Mouse (Mus musculus) kidney, postnatal 36 days (tissue): ENCODE results near the gene Inafm2.
A peak's percentile ranks its signal among the peaks of the same experiment; 100 is the strongest.

Experiments used
- DNase-seq, 2 experiments: peaks; one replicate each; pipeline ENCODE4 v3.0.0; 2021 to 2022; ENCODE audit warnings: mixed read lengths in 2 of 2

Gene Inafm2

DNA sequence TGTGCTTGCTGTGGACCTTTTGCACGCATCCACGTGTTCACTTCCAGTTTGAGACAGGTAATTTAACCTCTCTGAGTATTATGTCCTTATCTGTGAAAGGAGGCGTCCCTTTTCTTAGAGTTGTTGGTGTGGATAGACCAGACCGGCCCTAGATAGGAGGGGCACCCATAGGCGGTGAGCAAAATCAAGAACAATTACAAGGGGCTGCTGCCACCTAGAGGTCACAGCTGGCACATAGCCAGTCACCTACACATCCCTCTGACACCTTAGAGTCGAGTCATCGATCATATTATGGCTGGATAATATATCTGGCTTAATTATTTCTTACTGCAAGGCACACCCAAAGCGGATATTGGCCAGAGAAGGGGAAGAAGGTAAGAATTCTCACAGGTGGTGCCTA is 14.3 kb downstream of the Inafm2 start:
- peak; percentile 73 to 80 for DNase-seq

DNA sequence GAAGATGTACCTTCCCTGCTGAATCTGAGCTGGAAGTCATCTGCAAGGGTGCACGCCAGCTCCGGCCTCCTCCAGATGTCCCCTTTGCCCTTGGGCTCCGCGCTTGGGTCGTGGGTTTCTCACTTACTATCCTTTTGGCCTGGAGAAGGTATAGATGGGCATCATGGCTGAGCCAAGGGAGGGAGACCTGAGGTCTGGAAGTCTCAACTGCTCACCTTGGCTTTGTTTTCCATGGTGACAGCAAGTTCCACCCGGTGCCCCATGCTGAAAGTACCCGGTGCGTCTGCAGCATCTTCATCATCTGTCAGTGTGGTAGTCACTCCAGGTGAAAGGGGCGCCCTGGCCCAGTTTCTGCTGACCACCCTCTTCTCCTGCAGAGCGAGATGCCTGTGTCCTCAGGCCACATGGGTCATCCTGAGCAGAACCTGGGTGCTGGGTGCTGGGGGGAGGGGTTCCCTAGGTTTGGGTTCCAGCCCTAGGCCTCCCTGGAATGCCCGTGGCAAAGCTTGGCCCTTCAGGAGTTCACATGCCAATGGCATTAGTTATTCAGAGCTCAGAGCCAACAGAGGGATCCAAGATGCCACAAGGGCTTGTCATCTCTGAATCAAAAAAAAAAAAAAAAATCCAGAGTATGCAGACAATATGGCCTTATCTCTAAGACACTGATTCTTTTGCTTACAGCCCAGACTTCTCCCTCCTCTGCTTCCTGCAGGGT is 14.9 kb downstream of the Inafm2 start:
- DNase-seq = no peak

GRCm38 (mm10) chr2:118761358-118761757 is 15.8 kb downstream of the Inafm2 start:
- DNase-seq = no peak

DNA sequence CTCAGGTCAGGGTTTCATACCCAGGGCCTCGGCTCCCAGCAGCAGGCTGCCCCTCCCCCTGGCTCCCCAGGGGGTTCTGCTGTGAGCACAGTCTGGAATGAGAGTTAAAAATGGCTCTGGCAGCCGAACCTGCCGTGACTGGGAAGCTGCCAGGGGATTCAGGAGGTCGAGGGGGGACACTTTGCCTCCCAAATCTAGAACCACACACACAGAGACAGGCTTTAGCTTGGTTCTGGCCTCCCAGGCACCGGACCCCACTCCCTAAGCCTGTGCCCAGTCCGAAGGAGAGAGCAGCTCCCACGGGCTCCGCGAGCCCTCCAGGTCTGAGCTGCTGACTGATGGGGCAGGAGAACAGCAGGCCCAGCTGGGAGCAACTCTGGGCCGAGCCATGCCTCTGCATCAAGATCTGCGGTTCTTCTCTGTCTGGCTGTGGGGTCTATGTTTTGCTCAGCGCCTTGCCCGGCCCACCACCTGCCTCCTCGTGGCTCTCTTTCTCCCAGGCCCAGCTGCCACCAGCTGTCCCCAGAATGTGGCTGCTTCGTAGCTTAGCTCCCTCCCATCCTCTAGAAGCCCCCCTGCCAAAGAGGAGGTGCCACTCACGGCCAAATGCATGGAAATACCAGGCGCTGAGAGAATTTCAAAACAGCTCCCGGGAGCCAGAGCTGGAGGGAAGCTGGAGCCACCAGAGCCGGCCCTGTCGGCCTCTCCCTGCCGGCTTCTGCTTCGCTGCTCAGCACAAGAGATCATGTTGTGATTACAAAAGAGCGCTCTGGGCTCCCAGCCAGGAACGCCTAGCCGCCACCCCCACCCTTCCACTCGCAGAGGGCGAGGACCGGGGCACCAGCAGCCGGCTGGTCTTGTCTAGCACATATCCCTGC is 16.6 kb downstream of the Inafm2 start, which contains the start of gene Ccdc9b:
Gene Ccdc9b (minus strand): TSS at position 756 of the 878 bp plus-strand sequence.
- peak; percentile 96 to 97 for DNase-seq

DNA sequence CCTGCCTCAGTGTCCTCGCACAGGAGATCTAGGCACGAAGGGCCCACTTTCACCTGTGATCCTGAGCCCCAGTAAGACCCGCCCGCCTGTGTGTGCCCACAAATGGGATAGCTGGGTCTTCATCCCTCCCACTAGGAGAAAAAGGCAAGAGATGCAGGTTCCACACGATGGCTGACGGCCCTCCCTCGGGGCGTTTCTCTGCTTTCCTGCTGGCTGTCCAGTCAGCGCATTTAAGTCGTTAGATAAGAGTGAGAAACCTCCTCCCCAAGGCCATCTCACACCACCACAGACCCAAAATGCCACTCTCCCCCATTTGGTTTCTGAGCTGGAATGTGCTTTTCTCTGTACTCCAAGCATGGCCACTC is 17.2 kb downstream of the Inafm2 start:
- DNase-seq = no peak

- DNase-seq = peak; percentile 53 to 77
Measured at GRCm38 (mm10) chr2:118763469-118763868, 17.9 kb downstream of the Inafm2 start.

DNA sequence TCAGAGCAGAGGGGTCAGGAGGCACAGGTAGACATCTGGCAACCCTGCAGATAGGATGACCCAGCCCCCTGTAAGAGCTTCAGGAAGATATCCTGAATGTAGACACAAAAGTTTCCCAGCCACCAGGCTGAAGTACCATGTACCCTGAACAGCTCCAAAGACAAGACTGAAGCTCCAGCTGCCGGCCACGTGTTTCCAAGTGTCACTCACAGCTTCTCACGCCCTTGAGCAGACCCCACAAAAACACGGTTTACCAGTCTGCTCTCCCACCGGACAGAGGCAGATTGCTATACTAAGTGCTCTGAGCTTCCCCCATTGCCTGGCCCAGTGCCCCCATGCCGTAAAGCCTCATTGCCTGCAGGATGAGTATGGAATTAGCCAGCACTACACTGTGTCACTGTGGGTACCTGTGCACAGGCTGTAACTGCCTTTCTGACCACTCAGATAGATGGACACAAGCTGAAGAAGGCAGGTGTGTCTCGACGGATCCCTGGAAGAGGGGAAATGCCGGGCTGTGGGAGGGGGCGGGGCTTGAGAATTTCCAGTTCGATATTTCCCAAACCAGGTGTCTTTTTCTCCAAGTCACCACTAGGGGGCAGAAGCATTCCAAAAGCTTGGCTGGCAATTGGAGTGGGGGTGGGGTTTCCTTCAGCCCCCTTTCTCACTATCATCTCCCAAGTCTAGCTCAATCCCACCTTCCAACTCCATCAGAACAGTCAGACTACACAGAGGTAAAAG is 18.7 kb downstream of the Inafm2 start:
- DNase-seq = peak; percentile 53 to 72

DNA sequence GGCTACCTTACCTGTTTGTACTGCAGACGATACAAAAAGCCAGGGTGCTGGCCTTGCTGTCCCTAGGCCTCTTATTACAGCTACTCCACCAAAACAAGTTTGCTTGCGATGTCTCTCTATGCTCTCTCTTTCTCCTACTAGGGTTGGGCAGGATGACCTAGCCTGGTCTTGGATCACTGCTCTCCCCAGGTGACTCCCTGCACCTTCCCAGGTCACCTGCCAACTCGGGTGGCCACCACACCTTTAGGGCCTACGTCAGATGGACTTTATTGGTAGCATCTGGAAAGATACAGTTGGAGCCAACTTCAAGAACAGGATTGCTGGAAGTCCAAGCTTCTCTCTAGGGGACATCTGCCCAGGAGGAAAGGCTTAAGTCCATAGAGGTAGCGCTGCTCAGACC is 19.3 kb downstream of the Inafm2 start:
- no peak for DNase-seq

DNA sequence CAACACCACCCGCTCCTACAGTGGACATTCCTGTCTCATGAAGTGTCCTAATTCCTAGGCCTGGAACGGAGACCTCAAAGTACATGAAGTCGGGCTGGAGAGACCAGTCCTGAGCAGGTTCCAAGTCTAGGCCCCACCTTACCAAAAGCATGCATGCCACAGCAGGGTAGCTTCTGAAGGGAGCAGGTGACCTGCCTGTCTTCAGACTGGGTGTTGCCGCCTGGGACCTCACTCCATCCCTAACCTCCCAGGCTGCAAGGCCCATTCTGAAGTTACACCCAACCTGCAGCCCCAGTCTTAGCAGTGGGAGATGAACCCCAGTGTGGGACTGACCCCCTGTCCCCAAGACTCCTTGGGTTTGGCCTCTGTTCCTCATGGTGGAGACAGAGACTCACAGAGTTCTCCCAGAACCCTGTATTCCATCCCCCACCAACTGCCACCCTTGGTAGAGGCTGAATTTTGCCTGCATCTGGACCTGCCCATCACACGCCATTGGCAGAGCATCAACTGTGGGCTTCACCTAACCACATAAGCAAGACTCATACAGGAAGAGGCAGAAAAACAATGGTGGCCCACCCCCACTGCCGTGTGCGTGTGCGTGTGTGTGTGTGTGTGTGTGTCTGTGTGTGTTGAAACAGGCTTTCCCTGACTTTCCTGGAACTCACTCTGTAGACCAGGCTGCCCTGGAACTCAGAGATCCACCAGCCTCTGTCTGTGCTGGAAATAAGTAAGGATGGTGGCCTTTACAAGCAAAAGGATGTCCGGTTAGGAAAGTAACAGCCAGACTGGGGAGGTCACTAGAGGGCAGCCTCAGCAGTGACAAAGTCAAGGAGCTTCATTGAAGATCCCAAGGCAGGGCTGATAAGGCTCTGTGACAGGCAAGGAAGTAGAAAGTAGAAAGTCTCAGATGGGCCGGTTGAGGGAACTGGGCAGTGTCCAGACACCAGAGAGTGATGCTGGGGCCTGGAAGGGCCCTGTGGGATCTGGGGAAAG is 20.8 kb downstream of the Inafm2 start:
- DNase-seq = peak; percentile 32 to 54

DNA sequence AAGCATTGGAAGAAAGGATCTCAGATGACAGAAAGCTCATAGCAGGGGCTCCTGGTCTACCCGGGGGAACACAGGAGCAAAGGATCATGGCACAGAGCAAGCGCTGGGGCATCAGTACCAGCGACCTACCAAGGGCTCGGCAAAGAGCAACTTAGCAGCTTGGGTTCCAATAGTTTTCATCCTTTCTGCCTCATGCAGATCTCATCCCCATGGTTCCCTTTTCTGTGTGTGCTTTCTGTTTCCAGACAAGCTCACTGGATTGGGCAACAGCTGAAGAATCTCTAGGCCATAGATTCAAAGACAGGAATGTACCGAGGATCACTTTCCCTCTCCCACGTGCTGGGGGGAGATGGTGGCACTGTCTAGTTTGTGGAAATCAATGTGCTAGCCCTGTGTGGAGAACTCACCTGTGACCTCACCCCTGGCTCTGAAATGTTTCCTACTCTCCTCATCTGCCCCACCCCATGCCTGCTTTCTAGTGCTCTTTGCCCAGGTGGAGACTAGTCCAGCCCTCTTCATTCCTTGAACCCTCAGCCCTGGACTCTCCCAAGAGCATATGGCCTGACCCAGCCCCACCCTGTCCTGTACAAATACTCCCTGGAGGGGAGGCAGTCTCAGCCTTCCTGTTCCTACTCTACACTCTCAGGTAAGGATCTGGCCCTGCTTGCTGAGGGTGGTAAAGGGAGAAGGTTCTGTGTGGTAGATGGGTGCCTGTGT is 26.8 kb downstream of the Inafm2 start, which contains the start of gene Phgr1:
Gene Phgr1 (plus strand): TSS at position 612 of the 717 bp plus-strand sequence.
- no peak for DNase-seq

DNA sequence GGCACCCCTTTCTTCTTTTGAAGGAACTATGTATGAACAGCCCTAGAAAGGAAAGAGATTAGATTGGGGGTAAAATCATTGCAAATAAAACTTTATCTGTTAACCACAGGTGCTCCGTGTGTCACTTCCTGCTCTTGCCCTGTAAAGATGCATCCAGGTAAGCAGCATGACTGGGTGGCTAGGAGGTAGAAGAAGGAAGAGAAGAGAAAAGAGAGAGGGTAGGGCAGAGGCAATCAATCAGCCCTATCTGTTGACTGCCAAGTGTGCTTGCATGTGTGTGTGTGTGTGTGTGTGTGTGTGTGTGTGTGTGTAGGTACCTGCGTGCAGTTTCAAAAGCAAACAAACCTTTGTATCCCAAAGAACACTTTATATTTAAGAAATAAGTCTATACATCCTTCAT is 29.0 kb downstream of the Inafm2 start:
- no peak for DNase-seq

DNA sequence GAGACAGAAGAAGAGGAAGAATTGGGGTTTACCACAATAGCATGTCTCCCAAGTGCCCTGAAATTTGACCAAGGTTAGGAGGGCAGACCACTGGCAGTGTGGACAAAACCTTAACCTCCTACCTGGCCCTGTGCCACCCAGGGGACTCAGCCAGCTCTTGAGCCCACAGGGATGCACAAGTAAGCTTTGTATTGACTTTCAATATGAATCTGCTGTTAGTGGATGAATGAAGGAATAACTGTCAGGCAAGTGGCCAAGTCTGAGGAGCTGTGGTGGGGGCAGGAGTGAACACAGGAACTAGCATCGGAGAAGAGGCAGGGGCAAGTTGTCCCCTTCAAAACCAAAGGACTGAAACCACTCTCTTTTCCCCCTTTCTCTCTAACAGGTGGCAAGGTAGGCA is 29.8 kb downstream of the Inafm2 start:
- DNase-seq = no peak

GRCm38 (mm10) chr2:118775846-118776245 is 30.3 kb downstream of the Inafm2 start:
- no peak for DNase-seq

- no peak for DNase-seq
Measured at GRCm38 (mm10) chr2:118776295-118776694, 30.7 kb downstream of the Inafm2 start.

GRCm38 (mm10) chr2:118778418-118778817 is 32.9 kb downstream of the Inafm2 start:
- no peak for DNase-seq

- DNase-seq = no peak
Measured at GRCm38 (mm10) chr2:118779065-118779464, 33.5 kb downstream of the Inafm2 start.

- DNase-seq = peak; percentile 95 to 98
Measured at GRCm38 (mm10) chr2:118779504-118780480, 34.2 kb downstream of the Inafm2 start, which contains the start of gene Disp2. TSS of gene Disp2 (plus strand) at chr2:118779719.

GRCm38 (mm10) chr2:118781115-118781514 is 35.6 kb downstream of the Inafm2 start:
- no peak for DNase-seq

- DNase-seq = no peak
Measured at GRCm38 (mm10) chr2:118782303-118782702, 36.7 kb downstream of the Inafm2 start.

DNA sequence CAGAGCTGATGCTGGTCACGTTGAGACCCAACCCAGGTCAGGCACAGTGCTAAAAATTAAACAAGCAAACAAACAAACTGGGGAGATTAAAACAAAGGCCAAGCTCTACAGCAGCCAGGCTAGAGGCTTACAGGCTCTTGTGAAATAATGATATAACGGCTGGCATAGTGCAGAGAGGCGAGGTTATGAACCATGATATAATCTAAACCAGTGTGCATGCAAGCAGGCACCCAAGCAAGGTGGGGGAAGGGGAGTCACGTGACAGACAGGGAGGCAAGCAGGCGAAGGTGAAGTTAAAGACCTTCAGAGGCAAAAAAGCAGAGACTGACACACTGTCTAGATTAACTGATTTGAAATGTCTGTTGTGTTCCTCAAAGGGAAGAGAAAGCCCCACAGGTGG is 37.5 kb downstream of the Inafm2 start:
- DNase-seq = peak; percentile 16 to 31
